Mouse (Mus musculus): ENCODE data around the gene Arhgef39. TPM values are rescaled to one million over a fixed set of nuclear protein-coding genes. Genes with fewer than 3 reads are reported as not detected.

Arhgef39 gene
- polyA plus RNA-seq (2012; rRNA removed): 17.0 and 20.2 TPM in 2 replicates

GRCm38 (mm10) chr4:43499407-43500333 lies at the start of gene Arhgef39:
Gene Arhgef39, minus strand, starts transcription at chr4:43499695.

GRCm38 (mm10) chr4:43506536-43507185 lies 7.2 kb upstream of the Arhgef39 start, which contains the start of gene Car9:
Gene Car9, plus strand, starts transcription at chr4:43506966.

DNA sequence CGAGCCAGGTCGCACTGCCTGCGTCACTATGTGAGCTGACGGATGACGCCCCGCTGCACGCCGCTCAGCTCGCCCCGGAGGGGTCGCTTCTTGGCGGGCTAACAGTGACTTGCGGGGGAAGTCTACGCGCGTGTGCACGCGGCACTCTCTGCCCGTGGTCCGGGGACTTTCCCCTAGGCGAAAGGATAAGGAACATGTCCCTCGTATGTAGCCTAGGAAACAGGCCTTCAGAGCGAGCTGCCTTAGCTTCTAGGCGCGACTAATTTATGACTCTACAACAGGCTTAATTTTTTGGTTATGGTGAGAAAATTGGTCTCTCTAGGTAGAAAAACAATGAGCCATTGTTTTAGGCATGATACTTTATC lies 6.7 kb downstream of the Arhgef39 start, which contains the start of gene Ccdc107:
TSS of gene Ccdc107 (plus strand) at position 80 of the 365 bp plus-strand sequence.

GRCm38 (mm10) chr4:43483535-43484091 lies 15.9 kb downstream of the Arhgef39 start, which contains the start of gene Sit1:
Gene Sit1, minus strand, starts transcription at chr4:43483734.

GRCm38 (mm10) chr4:43454041-43454836 lies 45.3 kb downstream of the Arhgef39 start, which contains the start of gene Cd72:
Gene Cd72, minus strand, starts transcription at chr4:43454628.

Other genes with a start within 250 kb of the Arhgef39 start
- gene Atp8b5, start 232.5 kb downstream of the Arhgef39 start, polyA plus RNA-seq (2012; rRNA removed): 0.02 and 0.19 TPM in 2 replicates
- 15.3 and 18.5 TPM in 2 replicates for gene Rusc2, start 117.7 kb downstream of the Arhgef39 start, polyA plus RNA-seq (2012; rRNA removed)
- gene Fam166b, start 70.6 kb downstream of the Arhgef39 start, polyA plus RNA-seq (2012; rRNA removed): 0.10 and 0.21 TPM in 2 replicates
- gene Tesk1, start 57.8 kb downstream of the Arhgef39 start, polyA plus RNA-seq (2012; rRNA removed): 44.6 and 55.4 TPM in 2 replicates
- 0.48 and 1.2 TPM in 2 replicates for gene Cd72, start 45.1 kb downstream of the Arhgef39 start, polyA plus RNA-seq (2012; rRNA removed)
- not detected in 2 replicates for gene Sit1, start 16.0 kb downstream of the Arhgef39 start, polyA plus RNA-seq (2012; rRNA removed)
- 230 and 568 TPM in 2 replicates for gene Ccdc107, start 6.8 kb downstream of the Arhgef39 start, polyA plus RNA-seq (2012; rRNA removed)
- 129 and 141 TPM in 2 replicates for gene Car9, start 7.3 kb upstream of the Arhgef39 start, polyA plus RNA-seq (2012; rRNA removed)
- gene Tpm2, start 24.1 kb upstream of the Arhgef39 start, polyA plus RNA-seq (2012; rRNA removed): 135 and 141 TPM in 2 replicates
- 81.6 and 105 TPM in 2 replicates for gene Creb3, start 62.6 kb upstream of the Arhgef39 start, polyA plus RNA-seq (2012; rRNA removed)
- gene Tln1, start 63.0 kb upstream of the Arhgef39 start, polyA plus RNA-seq (2012; rRNA removed): 39.2 and 40.8 TPM in 2 replicates
- 22.1 and 23.2 TPM in 2 replicates for gene Rgp1, start 79.0 kb upstream of the Arhgef39 start, polyA plus RNA-seq (2012; rRNA removed)
- 8.4 and 9.4 TPM in 2 replicates for gene Gba2, start 79.2 kb upstream of the Arhgef39 start, polyA plus RNA-seq (2012; rRNA removed)
- gene Msmp, start 84.8 kb upstream of the Arhgef39 start, polyA plus RNA-seq (2012; rRNA removed): not detected in 2 replicates
- gene Npr2, start 132.2 kb upstream of the Arhgef39 start, polyA plus RNA-seq (2012; rRNA removed): 7.3 and 12.5 TPM in 2 replicates
- 0.19 and 0.75 TPM in 2 replicates for gene Spag8, start 153.9 kb upstream of the Arhgef39 start, polyA plus RNA-seq (2012; rRNA removed)
- 43.0 and 58.4 TPM in 2 replicates for gene Hint2, start 156.8 kb upstream of the Arhgef39 start, polyA plus RNA-seq (2012; rRNA removed)
- 5.1 and 5.4 TPM in 2 replicates for gene Tmem8b, start 169.3 kb upstream of the Arhgef39 start, polyA plus RNA-seq (2012; rRNA removed)
- 0.08 TPM in 1 of 2 replicates, not detected in the other for gene Fam221b, start 169.4 kb upstream of the Arhgef39 start, polyA plus RNA-seq (2012; rRNA removed)
- gene Olfr70, start 201.1 kb upstream of the Arhgef39 start, polyA plus RNA-seq (2012; rRNA removed): not detected in 2 replicates
- not detected in 2 replicates for gene Olfr71, start 210.6 kb upstream of the Arhgef39 start, polyA plus RNA-seq (2012; rRNA removed)
- 6.2 and 9.7 TPM in 2 replicates for gene Hrct1, start 227.5 kb upstream of the Arhgef39 start, polyA plus RNA-seq (2012; rRNA removed)
- gene Spaar, start 230.3 kb upstream of the Arhgef39 start, polyA plus RNA-seq (2012; rRNA removed): 0.37 and 0.73 TPM in 2 replicates

All from stomach, adult 2 months (tissue).